Mouse (Mus musculus): ENCODE measurements around the gene Lta.

GRCm38 (mm10) chr17:35250348-35251120, 45.4 kb upstream of the Lta start:
- no peak for TF ChIP-seq CTCF (conservative IDR thresholded peaks at IDR 0.05; ENCODE audit: insufficient read depth, insufficient read length, low read depth, low read length)
- no peak for TF ChIP-seq POLR2A (IDR thresholded peaks at IDR 0.05; ENCODE audit: low read depth, low read length)

Data from kidney, adult 2 months (tissue).